27 mouse cellular contexts compared by ENCODE assay signal in genomic region chr5:127700156-127700555, GRCm38 (mm10).
DNase-seq lines count a peak whose midpoint lies in the region; TF ChIP-seq lines count a peak whose summit lies in the region.
"Had no signal": no experiment of that assay in that cellular context is flagged by ENCODE, and none has a peak within 500 bp of the region (broad histone marks: within the 10 kb centered on the region; RNA-seq: fewer than 3 reads in every experiment).

No protein-coding gene starts in this region.

- intact Hi-C loops in left cerebral cortex, adult 2 months (cut with DNase I) = no loop called here

- DNase-seq in left cerebral cortex, adult 2 months (ENCODE audit: extremely low spot score in 1 of 2, low spot score in 2 of 2) = no peak
- no peak for DNase-seq in left cerebral cortex, adult 11 months (ENCODE audit: low spot score)
- peak; percentile 6 for DNase-seq in thymus, postnatal 4 days
- DNase-seq in thymus, postnatal 36 days = no peak
- peak; percentile 89 for DNase-seq in R1 (ENCODE audit: low read depth, low spot score)
- no peak for DNase-seq in kidney, postnatal 4 days
- DNase-seq in spleen, postnatal 4 days (ENCODE audit: low spot score in 2 of 2) = no peak
- DNase-seq: adrenal gland, postnatal 10 days; B cell, adult 2 months; cerebellum, adult 11 months; cerebellum, adult 9-11 months; forebrain, postnatal 0 days; heart, postnatal 36 days; kidney, adult 9 months; kidney, postnatal 10 days; liver; lung, adult 18-20 months; lung, postnatal 10 days; midbrain, embryonic 14.5 days; retina, postnatal 1 day; right cerebral cortex, postnatal 14 days; thymus, postnatal 14 days had no signal

- no peak overlapping the region for H3K4me3 ChIP-seq in left cerebral cortex, adult 2 months
- H3K4me3 ChIP-seq: erythroblast, embryonic 14.5 days; hindbrain, embryonic 12.5 days; neural tube, embryonic 15.5 days; stomach, embryonic 15.5 days had no signal

- H3K27ac ChIP-seq in left cerebral cortex, adult 2 months = no peak overlapping the region
- H3K27ac ChIP-seq: hindbrain, embryonic 12.5 days; macrophage; neural tube, embryonic 15.5 days; stomach, embryonic 15.5 days had no signal

- TF ChIP-seq CTCF in left cerebral cortex, adult 2 months (IDR thresholded peaks at IDR 0.05) = peak; percentile 5; the same call in 1 of the 2 replicates

Comparison
In these comparisons a context has a peak if more than half of its experiments do, and no peak if none do; other contexts are left out.
1. DNase-seq: peak in thymus, postnatal 4 days (single experiment) and R1 (single experiment); none in left cerebral cortex, adult 2 months (0 of 2), left cerebral cortex, adult 11 months (single experiment), thymus, postnatal 36 days (0 of 2), kidney, postnatal 4 days (0 of 2) and spleen, postnatal 4 days (0 of 2).